Mouse (Mus musculus) liver, postnatal 0 days (tissue): ENCODE results near the gene Tmem52.

Experiments used
- CTCF ChIP-seq: sonication (generic); IDR thresholded peaks from 2 replicates; pipeline ENCODE4 v1.5.1; 2016; ENCODE audit warnings: antibody characterized with exemption, low read depth
- EP300 ChIP-seq: IDR thresholded peaks from 2 replicates; pipeline ENCODE4 v1.6.1; 2016; ENCODE audit warnings: antibody characterized with exemption, low read depth, mild to moderate bottlenecking

GRCm38 (mm10) chr4:155508614-155509013 is 39.7 kb downstream of the Tmem52 start:
- TF ChIP-seq CTCF, result no peak
- TF ChIP-seq EP300, result no peak
